Mouse (Mus musculus): ENCODE measurements around the gene Sox6.
"Not testable (repeated sequence)": the region's sequence is repeated elsewhere in the genome, so short reads cannot be mapped to it uniquely, and the experiment has no call there.

The Sox6 gene

GRCm38 (mm10) chr7:115663399-115663798 lies 375.2 kb downstream of the Sox6 start:
- no peak for DNase-seq (ENCODE audit: low read depth)

GRCm38 (mm10) chr7:115662121-115662520 lies 376.5 kb downstream of the Sox6 start:
- no peak for DNase-seq (ENCODE audit: low read depth)

DNA sequence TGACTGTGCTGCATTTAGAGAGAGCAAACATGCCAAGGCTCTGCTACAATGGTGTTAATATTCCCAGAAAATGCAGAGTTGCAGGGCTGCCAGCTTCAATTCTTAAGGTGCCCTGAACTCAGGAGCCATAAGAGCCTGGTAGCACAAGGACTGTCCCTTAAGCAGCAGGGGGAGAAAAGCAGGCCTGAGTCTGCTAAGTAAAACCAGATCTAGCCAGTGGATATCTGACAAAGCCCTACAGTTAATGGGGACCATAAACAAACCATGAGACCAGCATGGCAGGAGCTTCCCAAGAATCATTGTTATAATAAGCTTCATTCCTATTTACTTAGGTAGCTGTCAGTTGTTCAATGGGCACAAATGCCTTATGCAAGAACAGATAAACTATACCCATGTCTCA lies 391.9 kb downstream of the Sox6 start:
- no peak for DNase-seq (ENCODE audit: low read depth)

DNA sequence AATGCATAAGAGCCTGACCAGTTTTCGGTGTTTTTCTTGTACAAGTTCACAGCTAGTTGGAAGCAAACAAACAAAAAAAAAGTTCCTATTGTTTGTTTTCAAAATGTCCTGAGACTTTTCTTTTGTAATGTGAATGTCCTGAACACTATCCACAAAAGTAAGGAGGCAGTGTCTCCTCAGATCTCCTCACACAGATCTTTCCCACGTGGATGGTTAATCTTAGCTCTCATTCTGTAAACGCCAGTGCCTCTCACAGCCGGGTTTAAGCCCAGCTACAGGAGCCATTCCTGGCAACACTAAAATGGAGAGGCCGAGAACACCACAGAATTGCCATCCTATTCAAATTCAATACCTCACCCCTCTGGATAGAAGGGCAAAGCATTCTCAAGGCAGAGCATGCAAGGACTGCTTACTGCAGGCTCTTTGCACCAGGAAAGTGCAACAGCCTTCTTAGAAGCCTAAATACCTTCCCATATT lies 392.6 kb downstream of the Sox6 start:
- DNase-seq (ENCODE audit: low read depth) = no peak

DNA sequence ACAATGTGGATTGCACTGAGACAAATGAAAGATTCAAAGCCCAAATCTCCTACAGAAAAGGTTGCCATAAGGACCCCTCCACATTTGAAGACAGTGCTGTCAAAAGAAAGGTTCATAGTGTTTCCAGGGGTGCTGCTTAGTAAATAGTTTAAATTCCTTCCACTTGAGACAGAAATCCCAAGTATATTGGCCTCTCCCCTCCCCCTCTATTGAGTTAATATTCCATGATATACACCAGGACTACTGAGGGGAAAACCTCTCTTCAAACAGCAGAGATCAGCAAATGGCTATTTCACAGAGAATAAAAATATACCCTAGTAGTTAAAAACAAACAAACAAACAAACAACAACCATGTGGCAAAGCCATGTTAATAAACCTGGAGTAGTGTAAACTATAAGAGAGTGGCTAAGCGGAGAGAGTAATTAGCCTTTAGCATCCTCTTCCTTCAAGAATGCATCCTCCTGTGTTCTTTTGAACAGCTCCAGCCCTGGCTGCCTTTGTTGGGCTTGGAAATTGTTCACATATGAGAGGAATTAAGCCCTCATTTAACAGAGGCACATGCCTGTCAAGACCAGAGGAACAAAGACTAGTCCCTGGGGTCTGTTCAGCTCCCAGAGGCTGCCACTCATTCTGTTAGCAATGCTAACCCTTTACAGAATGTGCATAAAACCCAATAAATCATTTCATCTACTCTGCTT lies 393.2 kb downstream of the Sox6 start:
- no peak for DNase-seq (ENCODE audit: low read depth)

- no peak for DNase-seq (ENCODE audit: low read depth)
These were observed 407.9 kb downstream of the Sox6 start for GRCm38 (mm10) chr7:115630691-115631090.

- DNase-seq (ENCODE audit: low read depth) = no peak
These were observed 408.3 kb downstream of the Sox6 start for GRCm38 (mm10) chr7:115630287-115630686.

DNA sequence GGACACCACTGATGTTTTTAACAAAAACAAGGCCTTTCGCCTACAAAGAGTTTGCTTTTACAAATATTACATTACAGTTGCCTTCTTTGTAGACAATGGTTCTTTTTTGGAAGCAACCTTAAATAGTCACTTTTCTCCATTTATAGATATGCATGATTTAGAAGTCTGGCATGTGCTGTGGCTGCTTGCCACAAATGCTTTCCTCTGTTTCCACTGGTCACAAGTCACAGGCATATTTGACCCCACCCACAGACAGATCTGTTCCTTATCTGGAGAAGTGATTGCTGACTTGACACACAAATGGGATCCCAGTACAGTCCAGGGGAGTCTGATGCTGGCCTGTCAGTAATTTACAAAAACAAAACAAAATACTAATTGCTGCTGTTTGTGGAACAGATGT lies 409.8 kb downstream of the Sox6 start:
- no peak for DNase-seq (ENCODE audit: low read depth)

DNA sequence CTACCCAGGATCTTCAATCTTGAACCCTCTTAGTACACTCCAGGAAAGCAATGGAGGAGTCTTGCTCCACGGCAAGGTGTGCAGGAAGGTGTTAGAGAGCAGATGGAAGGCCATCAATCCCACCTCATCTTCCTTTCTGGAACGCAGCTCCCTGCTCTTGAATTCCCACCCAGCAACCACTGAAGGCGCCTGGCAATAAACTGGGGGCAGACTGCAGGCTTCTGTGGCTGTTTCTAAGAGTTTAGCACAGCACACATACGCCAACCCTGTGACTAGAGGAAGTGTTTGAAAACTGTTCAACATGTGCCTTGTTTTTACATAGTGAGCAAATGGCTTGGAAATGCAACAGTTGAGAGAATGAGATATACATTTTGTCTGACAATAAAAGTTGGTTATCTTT lies 412.6 kb downstream of the Sox6 start:
- no peak for DNase-seq (ENCODE audit: low read depth)

- no peak for DNase-seq (ENCODE audit: low read depth)
These were observed 413.6 kb downstream of the Sox6 start for GRCm38 (mm10) chr7:115624907-115625552.

- no peak for DNase-seq (ENCODE audit: low read depth)
These were observed 414.1 kb downstream of the Sox6 start for GRCm38 (mm10) chr7:115624451-115624850.

DNA sequence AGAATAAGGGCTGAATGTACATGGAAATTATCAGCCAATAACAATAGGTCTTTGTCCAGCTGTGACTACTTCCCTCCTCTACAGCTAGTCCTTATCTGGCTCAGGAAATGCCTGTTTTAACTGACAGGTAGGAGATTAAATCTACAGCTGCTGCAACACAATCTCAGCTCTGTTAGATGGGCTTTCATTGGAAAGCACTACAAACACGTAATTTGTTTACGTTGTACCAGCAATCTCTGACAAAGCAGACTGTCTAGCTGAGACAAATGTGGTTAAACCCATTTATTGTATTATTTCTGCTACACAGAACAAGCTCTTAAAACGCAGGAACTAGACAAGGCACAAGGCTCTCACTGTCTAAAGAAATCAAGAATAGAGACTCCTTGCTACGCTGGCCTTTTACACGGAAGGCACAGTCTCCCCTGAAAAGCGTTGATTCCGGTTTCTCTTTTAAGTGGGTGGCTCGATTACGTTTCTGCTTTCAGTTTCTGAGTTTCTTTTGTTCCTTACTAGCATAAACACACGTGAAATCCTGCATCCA lies 422.8 kb downstream of the Sox6 start:
- peak; percentile 83 for DNase-seq (ENCODE audit: low read depth)

GRCm38 (mm10) chr7:115607485-115607884 lies 431.1 kb downstream of the Sox6 start:
- no peak for DNase-seq (ENCODE audit: low read depth)

- not testable (repeated sequence) for DNase-seq (ENCODE audit: low read depth)
These were observed 432.5 kb downstream of the Sox6 start for GRCm38 (mm10) chr7:115606125-115606524.

- DNase-seq (ENCODE audit: low read depth) = no peak
These were observed 433.7 kb downstream of the Sox6 start for GRCm38 (mm10) chr7:115604883-115605282.

DNA sequence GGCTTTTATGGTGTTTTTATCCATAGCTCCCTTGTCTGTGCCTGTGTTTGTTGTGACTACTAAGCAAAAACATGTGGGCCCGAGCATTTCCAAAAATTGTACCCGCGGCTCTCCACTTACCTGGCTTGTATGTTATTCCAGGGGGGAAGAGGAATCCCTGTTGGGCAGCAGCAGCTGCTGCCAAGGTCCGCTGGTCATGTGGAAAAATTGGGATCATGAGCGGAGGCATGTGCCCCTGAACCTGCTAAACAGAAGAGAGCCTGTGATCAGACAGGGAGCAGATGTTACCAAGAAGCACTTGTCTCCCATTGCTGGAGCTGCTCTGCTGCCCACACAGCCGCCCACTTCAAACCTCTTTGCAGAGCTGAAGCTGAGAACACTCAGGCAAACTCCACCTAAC lies 441.2 kb downstream of the Sox6 start:
- DNase-seq (ENCODE audit: low read depth) = no peak

GRCm38 (mm10) chr7:115580461-115580860 lies 458.1 kb downstream of the Sox6 start:
- DNase-seq (ENCODE audit: low read depth) = no peak

GRCm38 (mm10) chr7:115579826-115580225 lies 458.8 kb downstream of the Sox6 start:
- DNase-seq (ENCODE audit: low read depth) = no peak

DNA sequence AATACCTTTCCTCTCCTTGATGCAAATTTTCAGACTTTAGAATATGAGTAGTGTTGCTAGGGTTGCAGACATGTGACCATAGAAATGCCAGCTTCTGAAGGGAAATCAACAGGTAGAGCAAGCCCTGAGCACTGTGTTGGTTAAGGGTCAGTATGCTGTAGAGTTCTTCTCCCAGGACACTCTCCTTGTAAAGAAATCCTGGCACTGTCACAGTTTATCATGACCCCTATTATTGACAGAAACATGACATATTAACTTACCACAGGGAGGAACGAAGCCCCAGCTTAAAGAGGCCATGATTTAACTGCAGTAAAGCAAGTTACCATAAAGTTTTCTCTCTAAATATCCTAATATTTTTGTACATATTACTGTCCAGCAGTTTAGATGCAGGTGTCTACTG lies 462.2 kb downstream of the Sox6 start:
- DNase-seq (ENCODE audit: low read depth) = no peak

DNA sequence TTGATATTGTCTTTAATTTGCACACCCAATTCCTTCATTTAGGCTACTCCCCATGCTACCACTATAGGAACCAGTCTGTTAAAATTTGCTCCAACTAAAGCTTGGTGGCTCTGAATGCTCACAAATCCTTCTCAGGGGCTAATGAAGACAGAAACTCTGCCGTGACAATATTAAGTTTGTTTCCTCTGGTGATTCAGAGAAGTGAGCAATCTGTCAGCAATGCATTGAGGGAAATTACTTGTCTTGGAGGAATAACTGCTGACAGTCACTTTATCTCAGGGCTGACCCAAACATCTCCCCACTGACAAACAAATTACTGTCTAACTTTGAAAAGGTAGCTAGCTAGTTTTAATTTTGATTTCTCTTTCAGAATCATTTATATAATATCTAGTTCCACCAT lies 463.8 kb downstream of the Sox6 start:
- DNase-seq (ENCODE audit: low read depth) = no peak

- no peak for DNase-seq (ENCODE audit: low read depth)
These were observed 469.8 kb downstream of the Sox6 start for GRCm38 (mm10) chr7:115568821-115569240.

DNA sequence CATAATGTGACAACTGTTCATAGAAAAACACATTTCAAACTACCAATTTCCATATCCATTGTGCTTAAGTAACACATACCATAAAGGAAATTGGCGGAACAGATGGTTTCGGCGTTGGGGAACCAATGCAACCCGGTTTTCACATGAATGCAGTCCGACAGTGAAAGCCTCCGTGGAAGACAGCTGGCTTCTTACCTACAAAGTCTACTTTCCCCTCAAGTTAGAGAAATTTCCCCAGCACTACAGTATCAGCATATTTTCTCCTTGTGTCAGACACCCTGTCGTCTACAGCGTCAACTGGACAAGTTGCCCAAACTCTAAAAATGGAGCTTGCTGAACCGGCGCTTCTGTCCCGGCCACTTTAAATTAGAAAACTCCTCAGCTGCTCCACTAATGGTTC lies 470.3 kb downstream of the Sox6 start:
- no peak for DNase-seq (ENCODE audit: low read depth)

DNA sequence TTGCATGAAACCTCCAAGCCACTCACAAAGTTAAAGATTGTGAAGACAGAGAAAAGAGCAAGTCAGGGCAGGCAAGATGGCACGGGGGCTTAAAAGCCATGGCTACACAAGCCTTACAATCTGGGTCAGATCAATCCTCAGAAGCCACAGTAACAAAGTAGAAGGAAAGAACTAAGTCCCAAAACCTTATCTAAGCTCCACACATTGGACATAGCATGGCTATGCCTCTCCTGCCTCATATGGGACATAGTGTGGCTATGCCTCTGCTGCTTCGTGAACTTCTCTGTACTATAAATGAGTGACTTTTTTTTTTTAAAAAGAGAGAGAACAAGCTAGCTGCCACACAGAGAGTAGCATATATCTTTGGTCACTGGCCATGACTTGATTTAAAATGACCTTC lies 471.8 kb downstream of the Sox6 start:
- no peak for DNase-seq (ENCODE audit: low read depth)

DNA sequence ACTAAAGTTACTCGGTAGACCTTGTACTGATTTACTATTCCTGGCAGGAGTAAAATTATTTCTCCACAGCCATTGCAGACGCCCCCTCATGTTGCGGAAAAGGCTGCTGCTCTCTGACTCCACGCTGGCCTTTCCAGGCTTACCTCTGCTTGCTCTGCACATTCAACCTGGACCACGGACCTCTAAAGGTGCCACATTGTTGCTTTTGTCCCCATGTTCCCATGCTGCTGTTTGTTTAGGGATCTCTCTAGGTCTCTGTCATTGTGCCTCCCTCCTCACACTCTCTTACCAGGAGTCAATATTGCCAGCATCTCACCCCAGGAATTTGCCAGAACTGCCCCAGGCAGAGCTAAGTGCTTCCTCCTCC lies 473.6 kb downstream of the Sox6 start:
- DNase-seq (ENCODE audit: low read depth) = no peak

All from induced T-regulatory cell, adult 2 months (primary cell).